Mouse (Mus musculus): ENCODE measurements around the gene Tenm4. TPM values are rescaled to one million over a fixed set of nuclear protein-coding genes. Genes with fewer than 3 reads are reported as not detected.

The Tenm4 gene
- total and polyA plus RNA-seq, 3 experiments, result 0.03 to 0.26 (median 0.04) TPM

- in situ Hi-C loops (cut with MboI; ENCODE audit: low pct_ligation_motif_present, low pct_unique_long_range_greater_than_20kb, low sequenced_read_pairs), result no loop called here
- no peak overlapping the region for H3K4me3 ChIP-seq (replicated peaks in 1 of 3; ENCODE audit: low read depth in 2 of 3, low read length in 2 of 3, poor library complexity in 1 of 3)
- H3K9ac ChIP-seq (ENCODE audit: insufficient read depth, low read depth), result no peak overlapping the region
- 0 out of 4 replicates have a peak, but pooled peaks cover 2 to 3% of the 10 kb centered on the region in 2 experiments for H3K4me1 ChIP-seq (ENCODE audit: control insufficient read depth in 1 of 2, insufficient read depth in 2 of 2)
- H3K36me3 ChIP-seq (replicated peaks in 1 of 2; ENCODE audit: control insufficient read depth in 1 of 2, insufficient read depth in 1 of 2, low read length in 1 of 2), result no peaks in the 10 kb centered on the region
- no peak overlapping the region for H3K4me2 ChIP-seq (ENCODE audit: insufficient read depth, low read depth, poor library complexity, severe bottlenecking)
- H3K79me2 ChIP-seq (replicated peaks; ENCODE audit: control insufficient read depth, extremely low read depth, insufficient read depth, poor library complexity, severe bottlenecking), result no peaks in the 10 kb centered on the region
- TF ChIP-seq UBTF (IDR thresholded peaks at IDR 0.05; ENCODE audit: low read depth, low read length), result no peak
- TF ChIP-seq ZMIZ1 (IDR thresholded peaks at IDR 0.05; ENCODE audit: low read depth, low read length), result no peak
- TF ChIP-seq USF2 (conservative IDR thresholded peaks at IDR 0.05; ENCODE audit: low read depth, low read length), result no peak
- TF ChIP-seq USF1 (IDR thresholded peaks at IDR 0.05; ENCODE audit: low read depth, low read length), result no peak
- TF ChIP-seq MYC (IDR thresholded peaks at IDR 0.05; ENCODE audit: low read depth, low read length), result no peak
- H3K27ac ChIP-seq (ENCODE audit: insufficient read depth, low read depth), result no peak overlapping the region
- DNase-seq (ENCODE audit: extremely low read depth), result no peak
- no peaks in the 10 kb centered on the region for H3K27me3 ChIP-seq (replicated peaks)
- dilution Hi-C loops (cut with MboI; ENCODE audit: extremely low pct_ligation_motif_present, extremely low pct_unique_long_range_greater_than_20kb, low sequenced_read_pairs), result no loop called here
- H3K9me3 ChIP-seq (replicated peaks; ENCODE audit: low read length), result no peaks in the 10 kb centered on the region
Observed at GRCm38 (mm10) chr7:96678236-96678635, 507.2 kb downstream of the Tenm4 start.

GRCm38 (mm10) chr7:96679746-96680145 lies 508.7 kb downstream of the Tenm4 start:
- Histone ChIP-seq H3K4me3 (replicated peaks in 1 of 3; ENCODE audit: low read depth in 2 of 3, low read length in 2 of 3, poor library complexity in 1 of 3) (no peak overlapping the region), H3K4me2 (ENCODE audit: insufficient read depth, low read depth, poor library complexity, severe bottlenecking) (no peak overlapping the region), H3K27me3 (replicated peaks) (no peaks in the 10 kb centered on the region), H3K9me3 (replicated peaks; ENCODE audit: low read length) (no peaks in the 10 kb centered on the region), H3K36me3 (replicated peaks in 1 of 2; ENCODE audit: control insufficient read depth in 1 of 2, insufficient read depth in 1 of 2, low read length in 1 of 2) (no peaks in the 10 kb centered on the region), H3K27ac (ENCODE audit: insufficient read depth, low read depth) (no peak overlapping the region), H3K9ac (ENCODE audit: insufficient read depth, low read depth) (no peak overlapping the region), H3K4me1 (ENCODE audit: control insufficient read depth in 1 of 2, insufficient read depth in 2 of 2) (0 out of 4 replicates have a peak, but pooled peaks cover 2 to 3% of the 10 kb centered on the region in 2 experiments), H3K79me2 (replicated peaks; ENCODE audit: control insufficient read depth, extremely low read depth, insufficient read depth, poor library complexity, severe bottlenecking) (no peaks in the 10 kb centered on the region)
- TF ChIP-seq RAD21 (IDR thresholded peaks at IDR 0.05; ENCODE audit: low read depth, low read length), result no peak
- no peak for TF ChIP-seq NRF1 (IDR thresholded peaks at IDR 0.05; ENCODE audit: low read depth, low read length)
- no peak for TF ChIP-seq SIN3A (IDR thresholded peaks at IDR 0.05; ENCODE audit: low read length)
- no peak for TF ChIP-seq NELFE (IDR thresholded peaks at IDR 0.05; ENCODE audit: low read depth, low read length)
- dilution Hi-C loops (cut with MboI; ENCODE audit: extremely low pct_ligation_motif_present, extremely low pct_unique_long_range_greater_than_20kb, low sequenced_read_pairs) (no loop called here), in situ Hi-C loops (cut with MboI; ENCODE audit: low pct_ligation_motif_present, low pct_unique_long_range_greater_than_20kb, low sequenced_read_pairs) (no loop called here)
- no peak for DNase-seq (ENCODE audit: extremely low read depth)

GRCm38 (mm10) chr7:96680405-96680804 lies 509.4 kb downstream of the Tenm4 start:
- H3K27me3 ChIP-seq (replicated peaks), result no peaks in the 10 kb centered on the region
- dilution Hi-C loops (cut with MboI; ENCODE audit: extremely low pct_ligation_motif_present, extremely low pct_unique_long_range_greater_than_20kb, low sequenced_read_pairs) (no loop called here), in situ Hi-C loops (cut with MboI; ENCODE audit: low pct_ligation_motif_present, low pct_unique_long_range_greater_than_20kb, low sequenced_read_pairs) (no loop called here)
- no peak overlapping the region for H3K9ac ChIP-seq (ENCODE audit: insufficient read depth, low read depth)
- no peak overlapping the region for H3K4me2 ChIP-seq (ENCODE audit: insufficient read depth, low read depth, poor library complexity, severe bottlenecking)
- H3K4me3 ChIP-seq (replicated peaks in 1 of 3; ENCODE audit: low read depth in 2 of 3, low read length in 2 of 3, poor library complexity in 1 of 3), result no peak overlapping the region
- H3K36me3 ChIP-seq (replicated peaks in 1 of 2; ENCODE audit: control insufficient read depth in 1 of 2, insufficient read depth in 1 of 2, low read length in 1 of 2), result no peaks in the 10 kb centered on the region
- H3K4me1 ChIP-seq (ENCODE audit: control insufficient read depth in 1 of 2, insufficient read depth in 2 of 2), result 0 out of 4 replicates have a peak, but pooled peaks cover 2 to 3% of the 10 kb centered on the region in 2 experiments
- H3K79me2 ChIP-seq (replicated peaks; ENCODE audit: control insufficient read depth, extremely low read depth, insufficient read depth, poor library complexity, severe bottlenecking), result no peaks in the 10 kb centered on the region
- TF ChIP-seq NELFE (IDR thresholded peaks at IDR 0.05; ENCODE audit: low read depth, low read length), result no peak
- no peak for TF ChIP-seq POLR2AphosphoS2 (IDR thresholded peaks at IDR 0.05; ENCODE audit: low read depth, low read length)
- no peak for TF ChIP-seq EP300 (IDR thresholded peaks at IDR 0.05; ENCODE audit: low read length)
- no peak for TF ChIP-seq SIN3A (IDR thresholded peaks at IDR 0.05; ENCODE audit: low read length)
- TF ChIP-seq ETS1 (conservative IDR thresholded peaks at IDR 0.05; ENCODE audit: low read depth, low read length), result no peak
- H3K27ac ChIP-seq (ENCODE audit: insufficient read depth, low read depth), result no peak overlapping the region
- DNase-seq (ENCODE audit: extremely low read depth), result no peak
- no peaks in the 10 kb centered on the region for H3K9me3 ChIP-seq (replicated peaks; ENCODE audit: low read length)

All from CH12.LX (cell line).